Mouse (Mus musculus): ENCODE data around the gene Fblim1.
A peak's percentile ranks its signal among the peaks of the same experiment; 100 is the strongest.
"Not testable (repeated sequence)": the region's sequence is repeated elsewhere in the genome, so short reads cannot be mapped to it uniquely, and the experiment has no call there.

The Fblim1 gene

DNA sequence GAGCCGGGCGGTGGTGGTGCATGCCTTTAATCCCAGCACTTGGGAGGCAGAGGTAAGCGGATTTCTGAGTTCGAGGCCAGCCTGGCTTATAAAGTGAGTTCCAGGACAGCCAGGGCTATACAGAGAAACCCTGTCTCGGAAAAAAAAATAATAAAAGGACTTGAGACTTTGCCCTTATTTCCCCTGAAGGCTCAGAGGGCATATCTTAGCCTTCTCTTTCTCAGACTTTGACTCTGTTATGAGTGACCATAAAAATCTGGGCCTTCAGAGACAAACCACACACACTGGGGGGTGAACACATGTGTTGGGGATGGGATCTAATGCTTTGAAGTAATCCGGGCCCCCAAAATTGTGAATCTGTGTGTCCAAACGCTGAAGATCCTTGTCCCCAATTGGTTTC is 38.7 kb downstream of the Fblim1 start:
- not testable (repeated sequence) for DNase-seq (ENCODE audit: low spot score)

DNA sequence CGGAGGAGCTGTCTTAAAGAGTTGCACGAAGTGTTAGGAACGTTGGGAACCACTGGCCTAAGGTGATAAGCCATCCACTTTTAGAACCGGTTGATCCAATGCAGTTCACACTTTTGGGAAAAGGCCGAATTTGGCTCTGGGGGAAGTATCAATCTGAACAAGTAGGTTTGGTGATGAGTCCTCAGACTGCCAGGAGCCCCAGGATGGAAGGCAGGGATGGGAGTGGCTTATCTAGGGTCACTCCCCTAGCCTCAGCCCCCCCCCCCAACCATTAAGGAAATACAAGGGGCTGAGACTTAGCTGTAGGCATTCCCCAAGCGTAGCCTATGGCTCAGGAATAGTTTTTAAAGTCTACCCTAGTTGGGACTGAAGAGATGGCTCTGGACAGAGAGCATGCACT is 39.7 kb downstream of the Fblim1 start:
- DNase-seq (ENCODE audit: low spot score) = no peak

DNA sequence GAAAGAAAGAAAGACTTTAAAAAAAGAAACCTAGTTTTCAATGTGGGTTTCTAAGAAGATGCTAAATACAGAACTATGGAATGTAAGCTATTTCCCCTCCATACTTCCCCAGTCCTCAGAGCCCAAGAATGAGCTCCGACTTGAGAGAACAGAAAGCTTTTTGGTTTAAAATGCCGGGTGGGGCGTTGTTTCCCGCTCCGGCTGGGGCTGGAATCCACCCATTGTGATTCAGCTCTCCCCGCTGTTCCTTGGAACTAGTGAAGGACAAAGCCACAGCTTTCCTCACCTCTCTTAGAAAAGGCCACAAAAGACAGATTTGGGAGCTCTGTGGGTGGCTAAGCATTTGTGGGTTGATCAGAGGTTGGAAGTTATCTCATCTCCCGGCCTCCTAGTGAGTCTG is 40.6 kb downstream of the Fblim1 start:
- DNase-seq (ENCODE audit: low spot score) = no peak

DNA sequence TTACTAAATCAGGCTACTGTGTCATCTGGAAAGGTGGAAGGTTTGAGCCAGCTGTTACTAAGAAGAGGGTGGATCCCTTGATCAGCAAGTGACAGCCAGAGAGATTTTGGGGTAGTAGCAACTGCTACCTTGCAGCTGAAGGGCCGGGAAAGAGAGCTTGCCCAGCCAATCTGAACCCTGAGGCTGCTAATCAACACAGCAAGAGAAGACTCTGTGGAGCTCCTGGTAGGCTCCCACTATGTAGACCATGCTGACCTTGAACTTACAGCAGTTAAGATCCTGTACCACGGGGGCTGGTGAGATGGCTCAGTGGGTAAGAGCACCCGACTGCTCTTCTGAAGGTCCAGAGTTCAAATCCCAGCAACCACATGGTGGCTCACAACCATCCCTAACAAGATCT is 41.2 kb downstream of the Fblim1 start:
- no peak for DNase-seq (ENCODE audit: low spot score)

DNA sequence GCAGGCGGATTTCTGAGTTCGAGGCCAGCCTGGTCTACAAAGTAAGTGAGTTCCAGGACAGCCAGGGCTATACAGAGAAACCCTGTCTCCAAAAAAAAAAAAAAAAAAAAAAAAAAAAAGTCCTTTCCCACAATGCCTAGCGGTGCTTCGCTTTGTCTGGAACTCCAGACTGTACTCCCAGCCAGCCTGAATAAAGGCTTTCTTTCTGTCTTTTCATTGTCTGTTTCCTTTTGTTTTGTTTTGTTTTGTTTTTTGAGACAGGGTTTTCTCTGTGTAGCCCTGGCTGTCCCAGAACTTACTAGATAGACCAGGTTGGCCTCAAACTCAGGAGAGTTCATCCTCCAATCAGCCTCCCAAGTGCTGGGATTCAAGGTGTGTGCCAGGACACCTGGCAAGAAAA is 41.7 kb downstream of the Fblim1 start:
- no peak for DNase-seq (ENCODE audit: low spot score)

DNA sequence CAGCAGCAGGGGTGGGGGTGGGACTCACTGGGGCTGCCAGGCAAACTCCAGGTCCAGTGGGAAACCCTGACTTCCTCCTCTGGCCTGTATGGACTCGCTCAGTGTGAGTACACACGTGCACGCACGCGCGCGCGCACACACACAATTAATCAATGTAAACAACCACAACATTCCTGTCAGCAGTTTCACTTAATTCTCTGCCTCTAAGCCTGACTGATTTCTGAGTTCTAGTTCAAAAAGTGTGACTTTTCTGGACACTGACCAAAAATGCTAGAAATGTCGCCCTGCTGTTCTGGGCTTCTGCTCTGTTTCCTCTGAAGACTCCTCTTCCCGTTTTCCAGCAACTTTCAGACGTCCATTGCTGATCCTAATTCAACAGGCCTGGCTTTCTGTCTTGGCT is 43.6 kb downstream of the Fblim1 start:
- DNase-seq (ENCODE audit: low spot score) = no peak

DNA sequence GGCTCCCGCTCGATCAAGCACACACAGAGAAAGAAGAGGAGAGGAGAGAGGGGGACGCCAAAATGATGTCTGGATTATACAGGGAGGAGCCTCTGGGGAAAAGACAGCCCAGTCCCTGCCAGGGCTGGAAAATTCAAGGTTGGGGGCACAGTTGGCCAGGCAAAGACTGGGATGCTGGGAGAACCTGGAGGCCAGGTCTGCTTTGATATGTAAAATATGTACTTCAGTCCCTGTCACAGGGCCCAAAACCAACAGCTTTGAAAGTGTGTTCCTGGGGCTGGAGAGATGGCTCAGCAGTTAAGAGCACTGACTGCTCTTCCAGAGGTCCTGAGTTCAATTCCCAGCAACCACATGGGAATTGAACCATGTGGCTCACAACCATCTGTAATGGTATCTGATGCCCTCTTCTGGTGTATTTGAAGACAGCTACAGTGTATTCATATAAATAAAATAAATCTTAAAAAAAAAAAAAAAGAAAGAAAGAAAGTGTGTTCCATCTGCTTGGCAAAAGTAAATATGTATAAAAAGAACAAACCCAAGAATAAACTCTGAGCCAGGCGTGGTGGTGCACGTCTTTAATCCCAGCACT is 44.5 kb downstream of the Fblim1 start:
- DNase-seq (ENCODE audit: low spot score) = not testable (repeated sequence)

DNA sequence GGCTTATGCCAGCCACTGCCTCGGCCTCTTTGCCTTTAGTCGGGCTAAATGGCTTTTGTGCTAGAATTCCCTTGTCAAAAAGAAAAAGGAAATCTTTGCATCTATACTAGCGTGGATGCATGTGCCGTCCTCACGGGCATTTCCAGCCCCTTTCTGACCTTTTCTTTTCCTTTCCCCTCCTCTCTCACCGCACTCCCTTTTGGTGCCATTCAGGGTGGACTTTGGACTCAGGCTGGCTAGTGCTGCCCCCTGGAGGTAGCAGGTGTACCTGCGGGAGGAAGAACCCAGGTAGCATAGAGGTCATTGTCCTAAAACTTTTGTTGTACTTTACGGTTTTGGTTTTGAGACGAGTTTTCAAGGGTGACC is 46.0 kb downstream of the Fblim1 start:
- DNase-seq (ENCODE audit: low spot score) = peak; percentile 57

DNA sequence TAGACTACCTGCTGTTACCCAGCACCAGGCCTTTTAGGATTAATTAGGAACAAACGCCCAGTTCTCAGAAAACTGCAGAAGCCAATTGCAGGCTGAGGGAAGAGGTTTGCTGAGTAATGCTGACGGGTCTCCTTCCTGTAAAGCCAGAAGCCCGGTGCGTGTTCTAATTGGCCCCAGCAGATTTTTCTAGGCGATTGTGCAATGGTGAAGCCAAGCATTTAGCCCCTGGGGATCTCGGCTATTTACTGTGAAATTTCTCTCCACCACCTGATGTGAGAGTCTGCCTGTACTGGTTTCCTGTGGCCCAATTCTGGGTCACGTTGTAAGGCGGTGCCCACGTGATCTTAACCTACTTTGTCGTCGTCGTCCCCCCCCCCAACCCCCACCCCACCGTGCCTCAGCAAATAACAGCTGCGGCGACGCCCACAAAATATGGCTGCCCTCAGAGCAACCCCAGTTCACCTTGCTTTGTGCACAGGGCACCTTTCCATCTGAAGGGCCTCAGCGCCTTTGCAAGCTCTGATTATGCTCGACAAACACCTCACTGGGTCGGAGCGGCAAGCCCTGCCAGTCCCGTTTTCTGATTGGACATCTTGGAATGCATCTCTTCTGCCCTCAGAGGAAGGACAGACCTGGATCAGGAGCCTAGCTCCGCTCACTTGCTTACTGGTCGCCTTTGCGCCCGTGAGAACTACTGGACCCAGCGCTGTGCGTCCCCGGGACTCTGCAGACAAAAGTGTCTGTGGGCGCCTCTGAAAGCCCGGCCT is 46.6 kb downstream of the Fblim1 start:
- peak; percentile 67 for DNase-seq (ENCODE audit: low spot score)

DNA sequence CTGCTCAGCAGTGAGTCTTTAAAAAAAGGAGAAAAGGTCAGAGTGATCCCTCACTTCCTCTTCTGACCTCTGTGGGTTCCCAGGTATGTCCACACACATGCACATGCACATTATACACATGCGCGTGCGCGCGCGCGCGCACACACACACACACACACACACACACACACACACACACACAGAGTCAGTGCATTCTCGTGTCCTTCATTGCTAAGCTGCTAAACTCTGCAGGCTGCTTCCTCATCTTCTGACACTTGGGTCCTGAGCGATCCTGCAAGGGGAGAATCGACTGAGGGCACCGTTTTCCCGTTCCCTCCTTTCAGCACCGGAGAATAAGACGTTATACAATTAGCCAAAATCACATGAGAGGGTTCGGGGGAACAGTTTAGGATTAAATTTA is 47.2 kb downstream of the Fblim1 start:
- no peak for DNase-seq (ENCODE audit: low spot score)

DNA sequence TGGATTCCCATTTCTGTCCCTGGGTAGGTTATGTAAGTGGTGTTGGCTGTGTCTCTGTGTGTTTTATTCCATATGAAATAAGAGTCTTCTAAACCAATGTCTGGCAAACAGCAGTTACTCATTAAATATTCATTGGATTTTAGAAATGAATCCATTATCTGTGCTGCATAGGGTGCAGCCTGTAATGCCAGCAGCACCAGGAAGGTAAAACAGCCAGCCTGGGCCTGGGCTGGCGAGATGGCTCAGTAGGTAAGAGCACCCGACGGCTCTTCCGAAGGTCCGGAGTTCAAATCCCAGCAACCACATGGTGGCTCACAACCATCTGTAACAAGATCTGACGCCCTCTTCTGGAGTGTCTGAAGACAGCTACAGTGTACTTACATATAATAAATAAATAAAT is 49.7 kb downstream of the Fblim1 start:
- DNase-seq (ENCODE audit: low spot score) = not testable (repeated sequence)

DNA sequence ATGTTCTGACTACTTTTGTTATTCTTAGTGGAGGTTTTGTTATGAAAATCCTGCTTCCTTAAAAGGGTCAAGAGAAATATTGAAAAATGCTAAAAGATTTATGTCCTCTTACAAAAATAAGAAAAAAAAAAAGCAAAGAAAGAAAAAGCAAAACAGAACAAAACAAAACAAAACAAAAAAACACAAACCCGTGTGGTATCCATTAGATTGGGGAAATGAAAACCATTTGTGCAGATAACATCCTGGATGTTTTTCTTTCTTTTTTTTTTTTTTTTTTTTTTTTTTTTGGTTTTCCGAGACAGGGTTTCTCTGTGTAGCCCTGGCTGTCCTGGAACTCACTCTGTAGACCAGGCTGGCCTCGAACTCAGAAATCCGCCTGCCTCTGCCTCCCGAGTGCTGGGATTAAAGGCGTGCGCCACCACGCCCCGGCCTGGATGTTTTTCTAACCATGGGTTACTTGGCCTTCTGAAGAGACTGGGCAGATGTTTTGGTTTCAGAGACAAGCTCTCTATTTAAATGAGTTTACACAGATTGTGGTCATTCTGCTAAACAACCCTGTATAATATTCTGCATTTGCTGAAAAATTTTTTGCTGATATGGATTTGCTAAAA is 51.5 kb downstream of the Fblim1 start:
- not testable (repeated sequence) for DNase-seq (ENCODE audit: low spot score)

DNA sequence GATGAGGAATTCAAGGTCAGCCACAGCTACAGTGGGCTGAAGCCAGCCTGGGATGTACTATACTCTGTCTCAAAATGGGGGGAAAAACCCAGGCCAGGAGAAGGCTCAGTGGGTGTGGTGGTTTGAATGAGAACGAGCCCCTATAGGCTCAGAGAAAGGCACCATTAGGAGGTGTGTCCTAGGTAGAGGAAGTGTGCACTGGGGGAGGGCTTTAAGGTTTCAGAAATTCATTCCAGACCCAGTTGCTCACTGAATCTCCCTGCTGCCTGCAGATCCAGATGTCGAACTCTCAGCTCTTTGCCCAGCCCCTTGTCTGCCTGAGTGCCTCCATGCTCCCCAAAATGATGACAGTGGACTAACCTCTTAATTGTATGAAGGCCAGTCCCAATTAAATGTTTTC is 53.4 kb downstream of the Fblim1 start:
- no peak for DNase-seq (ENCODE audit: low spot score)

DNA sequence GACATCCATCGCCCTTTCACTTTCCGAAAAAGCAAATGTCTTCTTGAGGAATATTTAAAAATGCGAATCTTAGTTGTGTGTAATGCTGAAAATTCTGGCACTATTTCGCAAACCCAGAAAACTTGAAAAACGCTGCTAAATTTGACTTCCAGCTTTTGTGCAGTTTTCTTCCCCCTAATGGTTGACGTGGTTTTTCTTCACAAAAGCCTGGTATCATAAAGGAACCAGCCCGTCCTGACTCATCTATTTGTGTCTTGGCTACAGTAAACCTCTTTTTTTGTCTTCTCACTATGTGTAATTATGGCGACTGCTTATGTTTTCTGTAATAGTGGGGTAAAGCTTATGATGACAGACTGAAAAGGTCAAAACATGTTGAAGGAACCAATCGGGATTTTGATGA is 58.6 kb downstream of the Fblim1 start:
- DNase-seq (ENCODE audit: low spot score) = no peak

DNA sequence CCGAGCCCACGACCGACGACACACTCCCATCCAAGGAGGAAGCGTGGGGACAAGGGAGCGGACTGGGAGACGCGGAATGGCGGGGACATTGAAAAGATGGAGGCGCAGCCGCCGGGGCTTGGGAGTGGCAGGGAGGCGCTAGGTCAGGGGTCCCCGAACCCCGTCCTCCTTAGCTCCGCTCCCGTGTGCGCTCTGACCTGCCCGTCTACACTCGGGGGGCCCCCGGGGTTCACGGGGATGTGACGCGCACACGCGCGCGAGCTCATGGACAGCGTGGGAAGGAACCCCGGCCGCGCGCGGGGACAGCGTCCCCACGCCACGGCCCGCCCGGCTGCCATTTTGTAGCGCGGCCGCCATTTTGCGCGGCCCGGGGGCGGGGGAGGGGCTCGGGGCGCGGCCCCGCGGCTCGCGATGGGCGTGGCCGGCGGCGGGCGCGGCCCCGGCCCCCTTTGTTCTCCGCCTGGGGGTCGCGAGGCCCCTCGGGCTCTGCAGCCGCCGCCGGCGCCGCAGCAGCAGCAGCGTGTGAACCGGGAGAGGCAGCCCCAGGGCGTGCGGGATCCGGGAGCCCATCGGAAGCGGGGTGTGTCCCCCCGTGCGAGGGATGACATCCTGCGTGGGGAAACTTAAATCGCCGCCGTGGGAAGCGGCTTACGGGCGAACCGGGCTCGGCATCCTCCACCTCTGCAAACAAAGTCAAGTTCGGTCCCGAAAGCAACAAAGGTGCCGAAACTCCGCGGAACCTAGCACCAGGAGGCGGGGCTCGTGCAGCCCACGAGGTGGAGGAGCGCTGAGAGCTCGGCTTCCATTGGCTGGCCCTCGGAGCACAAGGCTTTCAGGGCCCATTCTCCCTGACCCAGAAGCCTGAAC is 59.3 kb downstream of the Fblim1 start:
- peak; percentile 75 for DNase-seq (ENCODE audit: low spot score)

DNA sequence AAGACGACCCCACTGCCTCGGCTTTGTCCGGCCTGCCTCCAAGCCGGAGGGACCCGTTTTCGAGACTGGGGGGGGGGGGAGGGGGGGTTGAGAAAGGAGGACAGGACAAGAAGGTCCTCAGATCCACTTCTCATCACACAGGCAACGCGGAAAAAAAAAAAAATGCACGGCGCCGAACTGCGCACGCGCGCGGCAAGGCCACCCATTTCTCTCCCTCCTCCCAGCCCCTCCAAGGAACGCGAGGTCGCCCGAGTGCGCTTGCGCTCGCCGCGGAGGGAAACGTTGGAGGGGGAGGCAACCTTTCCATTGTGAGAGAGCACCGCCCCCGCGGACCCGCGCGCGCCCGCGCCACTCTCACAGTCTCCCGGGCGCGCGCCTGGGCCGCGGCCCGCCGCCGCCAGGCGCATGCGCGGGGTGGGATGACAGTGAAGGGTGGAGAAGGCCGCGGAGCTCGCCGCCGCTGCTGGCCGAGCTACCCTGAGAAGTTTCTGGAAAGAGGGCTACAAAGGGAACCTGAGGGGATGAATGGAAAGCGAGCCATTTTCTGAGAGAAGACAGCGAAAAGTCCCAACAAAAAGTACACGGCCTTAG is 60.1 kb downstream of the Fblim1 start:
- DNase-seq (ENCODE audit: low spot score) = peak; percentile 98

DNA sequence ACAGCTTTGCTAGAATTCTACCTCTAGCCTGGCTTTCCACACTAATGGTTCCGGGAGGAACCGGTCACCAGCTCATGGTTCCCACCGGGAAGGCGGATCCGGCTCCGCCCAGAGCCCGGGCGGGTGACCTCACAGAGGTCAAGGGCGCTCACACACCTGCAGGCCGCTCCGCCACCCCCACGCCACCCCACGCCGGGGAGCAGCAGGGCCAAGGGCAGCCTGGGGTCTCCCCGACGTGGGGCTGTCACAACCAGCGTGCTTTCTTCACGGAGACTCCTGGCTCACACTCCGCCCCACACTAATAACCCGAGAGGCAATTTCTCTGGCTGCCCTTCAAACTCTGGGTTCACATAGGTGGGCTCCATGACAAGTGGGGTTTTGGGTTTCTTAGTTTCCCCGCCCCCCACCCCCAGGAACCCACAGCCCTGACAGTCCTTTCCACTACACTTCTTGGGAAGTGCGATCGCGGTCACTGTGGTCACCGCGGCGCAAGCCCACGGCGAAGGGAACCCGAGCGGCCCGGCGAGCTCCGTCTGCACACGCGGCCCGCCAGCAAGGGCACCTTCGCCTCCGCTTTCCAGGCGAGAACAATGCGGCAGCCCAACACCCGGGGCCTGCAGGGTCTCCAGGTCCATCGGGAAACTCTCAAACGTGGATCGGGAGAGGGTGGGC is 60.7 kb downstream of the Fblim1 start:
- peak; percentile 49 for DNase-seq (ENCODE audit: low spot score)

DNA sequence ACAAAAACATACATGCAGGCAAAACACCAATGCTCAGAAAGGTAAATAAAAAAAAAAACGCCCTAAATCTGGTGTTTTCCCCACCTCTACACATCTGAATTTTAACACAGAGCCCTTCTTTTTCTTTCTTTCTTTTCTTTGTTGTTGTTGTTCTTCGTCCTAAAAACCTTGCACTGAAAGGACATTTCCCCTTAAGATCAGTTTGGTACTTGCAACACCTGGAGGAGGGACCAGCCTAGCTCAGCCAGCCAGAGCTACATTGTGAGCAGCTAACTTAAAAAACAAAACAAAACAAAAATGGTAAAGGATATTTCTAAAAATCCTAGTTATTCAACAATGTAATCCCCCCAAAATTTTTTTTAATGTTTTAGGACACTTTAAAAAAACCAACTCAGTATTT is 61.4 kb downstream of the Fblim1 start:
- DNase-seq (ENCODE audit: low spot score) = no peak

DNA sequence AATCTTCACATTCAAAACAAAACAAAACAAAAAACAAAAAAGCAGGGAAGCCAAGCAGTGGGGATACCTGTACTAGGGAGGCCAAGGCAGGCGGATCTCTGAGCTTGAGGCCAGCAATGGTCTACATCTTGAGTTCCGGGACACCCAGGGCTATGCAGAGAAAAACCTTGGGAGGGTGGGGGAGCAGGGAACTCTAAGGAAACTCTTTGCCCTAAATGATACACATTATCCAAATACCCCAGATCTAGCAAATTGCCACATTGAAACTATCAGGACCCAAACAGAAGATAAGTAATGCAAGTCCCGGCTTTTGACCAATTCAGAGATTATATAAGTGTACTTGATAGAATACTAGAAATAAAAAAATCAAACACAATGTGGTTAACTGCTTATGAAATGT is 62.3 kb downstream of the Fblim1 start:
- DNase-seq (ENCODE audit: low spot score) = no peak

DNA sequence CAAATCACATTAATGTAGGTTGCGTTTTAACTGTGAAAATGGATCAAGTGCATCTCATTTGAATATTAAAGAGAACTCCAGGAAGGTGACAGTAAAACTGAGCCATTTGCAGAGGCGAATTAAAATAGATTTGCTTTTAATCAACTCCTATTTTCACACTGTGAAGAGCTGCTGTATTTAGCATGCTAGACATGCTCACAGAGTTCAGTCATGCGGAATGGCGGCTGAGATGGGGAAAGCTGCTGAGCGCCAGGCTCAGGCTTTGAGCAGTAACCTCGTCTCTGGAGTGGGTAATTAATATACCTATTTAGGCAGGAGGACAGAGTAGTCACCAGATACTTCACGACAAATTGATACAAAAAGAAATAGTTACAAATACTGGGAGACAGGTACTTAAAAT is 64.0 kb downstream of the Fblim1 start:
- no peak for DNase-seq (ENCODE audit: low spot score)

DNA sequence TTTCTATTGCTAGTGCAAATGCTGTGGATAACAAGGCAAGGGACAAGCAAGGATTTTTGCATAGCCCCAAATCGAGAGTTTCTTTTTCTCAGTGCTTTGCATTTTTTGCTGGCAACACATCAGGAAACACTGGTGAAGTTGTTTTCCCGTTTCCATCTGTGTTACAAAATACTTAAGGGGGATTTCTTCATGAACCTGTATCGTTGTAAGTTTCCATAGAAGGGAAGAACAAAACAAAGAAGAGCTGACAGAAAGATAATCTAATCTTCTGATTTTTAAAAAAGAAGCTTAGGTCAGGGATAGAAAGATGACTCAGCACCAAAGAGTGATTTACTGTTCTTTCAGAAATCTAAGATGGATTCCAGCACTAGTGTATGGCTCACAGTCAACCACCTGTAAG is 65.1 kb downstream of the Fblim1 start:
- no peak for DNase-seq (ENCODE audit: low spot score)
